Mouse (Mus musculus) thymus, adult 2 months (tissue): ENCODE measurements around the gene Tnp1. TPM values are rescaled to one million over a fixed set of nuclear protein-coding genes. Genes with fewer than 3 reads are reported as not detected.

Experiments
- DNase-seq: peaks from one replicate; pipeline ENCODE4 v3.0.0; 2021
- H3K27ac ChIP-seq: fragments of 200-500 bp; 2 replicates; pipeline ENCODE4 v1.5.1; 2012; ENCODE audit warnings: low read length, control low read depth; ENCODE audit not compliant: control insufficient read depth, insufficient read depth
- H3K27me3 ChIP-seq: fragments of 200-500 bp; 2 replicates; pipeline ENCODE4 v1.6.1; 2012; ENCODE audit warnings: mild to moderate bottlenecking, low read length, moderate library complexity, mixed read lengths; ENCODE audit not compliant: control insufficient read depth, insufficient read depth
- H3K36me3 ChIP-seq: fragments of 200-500 bp; 2 replicates; pipeline ENCODE4 v1.6.1; 2012; ENCODE audit warnings: mild to moderate bottlenecking, low read length, moderate library complexity; ENCODE audit not compliant: control insufficient read depth, insufficient read depth
- H3K4me1 ChIP-seq: fragments of 200-500 bp; replicated peaks from 2 replicates; pipeline ENCODE4 v1.6.1; 2012; ENCODE audit warnings: low read length; ENCODE audit not compliant: control insufficient read depth, insufficient read depth
- H3K4me3 ChIP-seq: fragments of 200-500 bp; 2 replicates; pipeline ENCODE4 v1.5.1; 2012; ENCODE audit warnings: mild to moderate bottlenecking, low read length, control low read depth, moderate library complexity; ENCODE audit not compliant: control insufficient read depth, insufficient read depth
- CTCF ChIP-seq: fragments of 200-500 bp; IDR thresholded peaks from 2 replicates; pipeline ENCODE4 v1.5.1; 2012; ENCODE audit warnings: mild to moderate bottlenecking, control low read depth, low read length, moderate library complexity, borderline replicate concordance; ENCODE audit not compliant: control insufficient read depth, poor library complexity, insufficient read depth; ENCODE audit errors: extremely low read depth
- POLR2A ChIP-seq: fragments of 200-500 bp; IDR thresholded peaks from 2 replicates; pipeline ENCODE4 v1.6.1; 2012; ENCODE audit warnings: mild to moderate bottlenecking, low read length, control low read depth, moderate library complexity; ENCODE audit not compliant: control insufficient read depth, poor library complexity, insufficient read depth; ENCODE audit errors: extremely low read depth
- WGBS: fragments of 180-500 bp; shearing (Covaris S2); methylation state at CpG from one replicate; pipeline ENCODE4 v1.1.7; 2018; 5-methylcytosine and 5-hydroxymethylcytosine counted together
- polyA plus RNA-seq: library from polyadenylated mRNA; depleted of rRNA; stranded (reverse); fragments of >200 nt; gene quantifications from 2 replicates; pipeline ENCODE4 v1.2.3, GENCODE M21; 2012

The Tnp1 gene
- polyA plus RNA-seq, 1 experiment, result 1.4 TPM

- no peak for DNase-seq
- H3K4me1 ChIP-seq, result no peaks in the 10 kb centered on the region
- 94% methylated on average over 5 of the region's 5 CpGs for WGBS
- H3K27me3 ChIP-seq, result no peaks in the 10 kb centered on the region
- no peak overlapping the region for H3K27ac ChIP-seq
- H3K36me3 ChIP-seq, result no peaks in the 10 kb centered on the region
- no peak overlapping the region for H3K4me3 ChIP-seq
- no peak for TF ChIP-seq CTCF
These were observed 20.8 kb downstream of the Tnp1 start for GRCm38 (mm10) chr1:72994751-72995528.

- 89% methylated on average over 2 of the region's 2 CpGs for WGBS
- no peaks in the 10 kb centered on the region for H3K27me3 ChIP-seq
These were observed 22.7 kb downstream of the Tnp1 start for GRCm38 (mm10) chr1:72992944-72993464.

GRCm38 (mm10) chr1:72992209-72992608 lies 23.5 kb downstream of the Tnp1 start:
- TF ChIP-seq CTCF, result no peak
- no peaks in the 10 kb centered on the region for H3K27me3 ChIP-seq
- WGBS, result 76% methylated on average over 2 of the region's 2 CpGs
- no peak overlapping the region for H3K4me3 ChIP-seq
- no peaks in the 10 kb centered on the region for H3K4me1 ChIP-seq
- no peak overlapping the region for H3K27ac ChIP-seq
- no peaks in the 10 kb centered on the region for H3K36me3 ChIP-seq
- DNase-seq, result no peak

More at GRCm38 (mm10) chr1:72992944-72993464, 22.7 kb downstream of the Tnp1 start:
- no peak for DNase-seq
- no peak overlapping the region for H3K4me3 ChIP-seq
- no peaks in the 10 kb centered on the region for H3K36me3 ChIP-seq
- no peaks in the 10 kb centered on the region for H3K4me1 ChIP-seq
- TF ChIP-seq POLR2A (no peak), CTCF (no peak)
- no peak overlapping the region for H3K27ac ChIP-seq

GRCm38 (mm10) chr1:72988904-72989303 lies 26.8 kb downstream of the Tnp1 start:
- Histone ChIP-seq H3K27me3 (no peaks in the 10 kb centered on the region), H3K36me3 (no peaks in the 10 kb centered on the region), H3K27ac (no peak overlapping the region), H3K4me1 (no peaks in the 10 kb centered on the region), H3K4me3 (no peak overlapping the region)
- TF ChIP-seq CTCF (no peak), POLR2A (no peak)
- no peak for DNase-seq
- WGBS, result 92% methylated on average over 3 of the region's 3 CpGs

- H3K4me3 ChIP-seq, result no peak overlapping the region
- H3K4me1 ChIP-seq, result no peaks in the 10 kb centered on the region
- no peaks in the 10 kb centered on the region for H3K27me3 ChIP-seq
- no peaks in the 10 kb centered on the region for H3K36me3 ChIP-seq
- 61% methylated on average over 4 of the region's 4 CpGs for WGBS
- TF ChIP-seq POLR2A (no peak), CTCF (no peak)
- H3K27ac ChIP-seq, result no peak overlapping the region
- DNase-seq, result no peak
These were observed 29.0 kb downstream of the Tnp1 start for GRCm38 (mm10) chr1:72986715-72987114.

GRCm38 (mm10) chr1:72978956-72979355 lies 36.8 kb downstream of the Tnp1 start:
- no peak for DNase-seq
- H3K4me3 ChIP-seq, result no peak overlapping the region
- no peaks in the 10 kb centered on the region for H3K36me3 ChIP-seq
- H3K27ac ChIP-seq, result no peak overlapping the region
- no peaks in the 10 kb centered on the region for H3K27me3 ChIP-seq
- no peak for TF ChIP-seq CTCF
- TF ChIP-seq POLR2A, result no peak
- H3K4me1 ChIP-seq, result no peaks in the 10 kb centered on the region
- 97% methylated on average over 9 of the region's 9 CpGs for WGBS

GRCm38 (mm10) chr1:72974226-72974625 lies 41.5 kb downstream of the Tnp1 start:
- H3K36me3 ChIP-seq, result no peaks in the 10 kb centered on the region
- no peak overlapping the region for H3K4me3 ChIP-seq
- H3K27me3 ChIP-seq, result no peaks in the 10 kb centered on the region
- no peak overlapping the region for H3K27ac ChIP-seq
- TF ChIP-seq POLR2A, result no peak
- TF ChIP-seq CTCF, result no peak
- DNase-seq, result no peak
- H3K4me1 ChIP-seq, result no peaks in the 10 kb centered on the region
